In genomic region chr2:119461028-119461427, GRCm38 (mm10) we compare ENCODE assay signal across 17 mouse cellular contexts. TPM values are rescaled to one million over a fixed set of nuclear protein-coding genes. Genes with fewer than 3 reads are reported as not detected.
DNase-seq lines count a peak whose midpoint lies in the region; ATAC-seq and TF ChIP-seq lines count a peak whose summit lies in the region.
"Had no signal": no experiment of that assay in that cellular context is flagged by ENCODE, and none has a peak within 500 bp of the region (broad histone marks: within the 10 kb centered on the region; RNA-seq: fewer than 3 reads in every experiment).

No protein-coding gene starts in this region.

- no peaks in the 10 kb centered on the region; a peak in 1 of 4 replicates for H3K4me1 ChIP-seq in liver, embryonic 14.5 days (replicated peaks; ENCODE audit: control insufficient read depth in 2 of 2, insufficient read depth in 2 of 2, low read length in 1 of 2)
- no peaks in the 10 kb centered on the region for H3K4me1 ChIP-seq in liver, embryonic 11.5 days (replicated peaks; ENCODE audit: control insufficient read depth, insufficient read depth, low read length)
- H3K4me1 ChIP-seq in CH12.LX (ENCODE audit: control insufficient read depth in 1 of 2, insufficient read depth in 2 of 2): peaks cover 0 to 8% of the 10 kb centered on the region in 2 experiments; a peak in 1 of 4 replicates
- no peaks in the 10 kb centered on the region for H3K4me1 ChIP-seq in MEL (ENCODE audit: control insufficient read depth in 1 of 2, insufficient read depth in 2 of 2, low read length in 2 of 2)
- H3K4me1 ChIP-seq in neural tube, embryonic 15.5 days: no peaks in the 10 kb centered on the region
- H3K4me1 ChIP-seq: embryonic facial prominence, embryonic 10.5 days; heart, embryonic 10.5 days; limb, embryonic 15.5 days; midbrain, embryonic 10.5 days had no signal

- no peak for TF ChIP-seq POLR2A in CH12.LX (IDR thresholded peaks at IDR 0.05; ENCODE audit: low read depth, low read length)
- no peak for TF ChIP-seq POLR2A in MEL (IDR thresholded peaks at IDR 0.05; ENCODE audit: control insufficient read depth in 1 of 2, insufficient read depth in 1 of 2, low read depth in 1 of 2, low read length in 2 of 2, poor library complexity in 1 of 2)

- no peak overlapping the region for H3K9ac ChIP-seq in liver, embryonic 14.5 days (replicated peaks)
- H3K9ac ChIP-seq in liver, embryonic 11.5 days (ENCODE audit: low read depth, low read length): no peak overlapping the region
- H3K9ac ChIP-seq in CH12.LX (ENCODE audit: insufficient read depth, low read depth) (no peak overlapping the region), MEL (ENCODE audit: control insufficient read depth, low read depth, low read length, poor library complexity, severe bottlenecking) (no peak overlapping the region)
- H3K9ac ChIP-seq in neural tube, embryonic 15.5 days (replicated peaks): no peak overlapping the region
- H3K9ac ChIP-seq: limb, embryonic 15.5 days had no signal

- 85% methylated on average over 3 of the region's 3 CpGs for WGBS in liver, embryonic 14.5 days (ENCODE audit: insufficient replicate concordance)
- WGBS in liver, embryonic 11.5 days: 93% methylated on average over 3 of the region's 3 CpGs
- 99% methylated on average over 3 of the region's 3 CpGs for whole genome bisulfite sequencing in neural tube, embryonic 15.5 days

- H3K27me3 ChIP-seq in liver, embryonic 14.5 days (ENCODE audit: control insufficient read depth, insufficient read depth, low read length): no peaks in the 10 kb centered on the region
- no peaks in the 10 kb centered on the region for H3K27me3 ChIP-seq in liver, embryonic 11.5 days (replicated peaks; ENCODE audit: control insufficient read depth, insufficient read depth, low read length)
- H3K27me3 ChIP-seq in CH12.LX (replicated peaks) (no peaks in the 10 kb centered on the region), MEL (ENCODE audit: control insufficient read depth in 1 of 2, insufficient read depth in 2 of 2, low read length in 2 of 2) (no peaks in the 10 kb centered on the region)
- H3K27me3 ChIP-seq in neural tube, embryonic 15.5 days (replicated peaks): no peaks in the 10 kb centered on the region
- H3K27me3 ChIP-seq: limb, embryonic 15.5 days had no signal

- DNase-seq in liver, embryonic 14.5 days (ENCODE audit: low read depth in 3 of 3, low spot score in 3 of 3): no peak
- no peak for DNase-seq in liver, embryonic 11.5 days (ENCODE audit: low spot score)
- no peak for DNase-seq in CH12.LX (ENCODE audit: extremely low read depth)
- DNase-seq in MEL (ENCODE audit: low read depth, low spot score): peak; percentile 30
- no peak for DNase-seq in yolk sac, embryonic 10.5 days (ENCODE audit: low spot score)
- DNase-seq: cerebellum, postnatal 36 days; gastrocnemius, postnatal 14 days; heart, postnatal 14 days; right cerebral cortex, postnatal 14 days had no signal

- in situ Hi-C loops in CH12.LX (cut with MboI; ENCODE audit: low pct_ligation_motif_present, low pct_unique_long_range_greater_than_20kb, low sequenced_read_pairs): no loop called here

- no peak for TF ChIP-seq RAD21 in CH12.LX (IDR thresholded peaks at IDR 0.05; ENCODE audit: low read depth, low read length)
- TF ChIP-seq RAD21 in MEL (IDR thresholded peaks at IDR 0.05; ENCODE audit: low read depth, low read length): no peak

- no peaks in the 10 kb centered on the region for H3K9me3 ChIP-seq in liver, embryonic 14.5 days (ENCODE audit: control insufficient read depth, low read length)
- H3K9me3 ChIP-seq in liver, embryonic 11.5 days (ENCODE audit: control insufficient read depth, low read length): no peaks in the 10 kb centered on the region
- H3K9me3 ChIP-seq in CH12.LX (replicated peaks; ENCODE audit: low read length) (no peaks in the 10 kb centered on the region), MEL (replicated peaks; ENCODE audit: insufficient read depth, low read length) (no peaks in the 10 kb centered on the region)
- no peaks in the 10 kb centered on the region for H3K9me3 ChIP-seq in neural tube, embryonic 15.5 days (replicated peaks)
- H3K9me3 ChIP-seq: embryonic facial prominence, embryonic 10.5 days; heart, embryonic 10.5 days; limb, embryonic 15.5 days; midbrain, embryonic 10.5 days had no signal

- H3K36me3 ChIP-seq in liver, embryonic 14.5 days (replicated peaks; ENCODE audit: control insufficient read depth, insufficient read depth, low read depth): peaks cover 4% of the 10 kb centered on the region
- H3K36me3 ChIP-seq in liver, embryonic 11.5 days (ENCODE audit: control insufficient read depth, insufficient read depth, low read length): peaks cover 6% of the 10 kb centered on the region
- H3K36me3 ChIP-seq in CH12.LX (replicated peaks in 1 of 2; ENCODE audit: control insufficient read depth in 1 of 2, insufficient read depth in 1 of 2, low read length in 1 of 2) (peaks cover 15 to 54% of the 10 kb centered on the region in 2 experiments), MEL (ENCODE audit: control insufficient read depth in 1 of 2, insufficient read depth in 2 of 2, low read length in 2 of 2) (peaks cover 0 to 12% of the 10 kb centered on the region in 2 experiments; a peak in 2 of 4 replicates)
- peaks cover 9% of the 10 kb centered on the region for H3K36me3 ChIP-seq in neural tube, embryonic 15.5 days

- dilution Hi-C loops in CH12.LX (cut with MboI; ENCODE audit: extremely low pct_ligation_motif_present, extremely low pct_unique_long_range_greater_than_20kb, low sequenced_read_pairs): no loop called here

- H3K4me2 ChIP-seq in liver, embryonic 14.5 days (ENCODE audit: low read depth): no peak overlapping the region
- no peak overlapping the region for H3K4me2 ChIP-seq in liver, embryonic 11.5 days
- no peak overlapping the region for H3K4me2 ChIP-seq in CH12.LX (ENCODE audit: insufficient read depth, low read depth, poor library complexity, severe bottlenecking)
- no peak overlapping the region for H3K4me2 ChIP-seq in neural tube, embryonic 15.5 days
- H3K4me2 ChIP-seq: limb, embryonic 15.5 days had no signal

- H3K4me3 ChIP-seq in liver, embryonic 14.5 days (ENCODE audit: insufficient read depth in 1 of 2, low read depth in 2 of 2, low read length in 2 of 2): no peak overlapping the region
- no peak overlapping the region for H3K4me3 ChIP-seq in liver, embryonic 11.5 days (ENCODE audit: low read depth, low read length)
- H3K4me3 ChIP-seq in CH12.LX (replicated peaks in 1 of 3; ENCODE audit: low read depth in 2 of 3, low read length in 2 of 3, poor library complexity in 1 of 3) (no peak overlapping the region), MEL (ENCODE audit: control insufficient read depth in 1 of 2, insufficient read depth in 1 of 2, low read depth in 2 of 2, low read length in 2 of 2) (no peak overlapping the region)
- no peak overlapping the region for H3K4me3 ChIP-seq in neural tube, embryonic 15.5 days (replicated peaks)
- H3K4me3 ChIP-seq: embryonic facial prominence, embryonic 10.5 days; heart, embryonic 10.5 days; limb, embryonic 15.5 days; midbrain, embryonic 10.5 days had no signal

- H3K79me2 ChIP-seq in CH12.LX (replicated peaks; ENCODE audit: control insufficient read depth, extremely low read depth, insufficient read depth, poor library complexity, severe bottlenecking) (peaks cover 26% of the 10 kb centered on the region), MEL (ENCODE audit: control insufficient read depth, insufficient read depth, low read length, poor library complexity) (peaks cover 19% of the 10 kb centered on the region)

- TF ChIP-seq CTCF in liver, embryonic 14.5 days (IDR thresholded peaks at IDR 0.05; ENCODE audit: low read depth): peak; percentile 46
- TF ChIP-seq CTCF in CH12.LX (conservative IDR thresholded peaks at IDR 0.05 in 1 of 2, IDR thresholded peaks at IDR 0.05 in 1 of 2; ENCODE audit: low read depth in 2 of 2, low read length in 2 of 2) (peak; percentile 25 to 42; a peak in 2 of 4 replicates), MEL (IDR thresholded peaks at IDR 0.05 in 2 of 3, conservative IDR thresholded peaks at IDR 0.05 in 1 of 3; ENCODE audit: control insufficient read depth in 1 of 3, insufficient read depth in 1 of 3, low read depth in 2 of 3, low read length in 3 of 3, poor library complexity in 1 of 3, severe bottlenecking in 1 of 3) (peak in 2 of 3 experiments; percentile 46 to 68; a peak in 4 of 6 replicates)

- ATAC-seq in liver, embryonic 14.5 days (ENCODE audit: insufficient read depth): no peak
- no peak for ATAC-seq in liver, embryonic 11.5 days (replicated peaks; ENCODE audit: low FRiP score)
- peak; percentile 52; the same call in 1 of the 2 replicates for ATAC-seq in megakaryocyte-erythroid progenitor cell, adult 5-6 weeks (replicated peaks; ENCODE audit: low FRiP score, low TSS enrichment, poor library complexity, severe bottlenecking)
- no peak for ATAC-seq in neural tube, embryonic 15.5 days (ENCODE audit: low FRiP score)
- ATAC-seq: activated CD4-positive, CD25-positive, alpha-beta regulatory T cell, adult 4 months; hindbrain, embryonic 16.5 days had no signal

- no peak for TF ChIP-seq EP300 in liver, embryonic 14.5 days (IDR thresholded peaks at IDR 0.05; ENCODE audit: low read depth)
- TF ChIP-seq EP300 in CH12.LX (IDR thresholded peaks at IDR 0.05; ENCODE audit: low read length): no peak
- TF ChIP-seq EP300 in MEL (IDR thresholded peaks at IDR 0.05; ENCODE audit: low read depth in 1 of 2, low read length in 2 of 2): no peak

- H3K27ac ChIP-seq in liver, embryonic 14.5 days: no peak overlapping the region
- no peak overlapping the region for H3K27ac ChIP-seq in liver, embryonic 11.5 days (ENCODE audit: low read depth, low read length)
- H3K27ac ChIP-seq in CH12.LX (ENCODE audit: insufficient read depth, low read depth) (no peak overlapping the region), MEL (ENCODE audit: control insufficient read depth, low read depth, low read length) (no peak overlapping the region)
- no peak overlapping the region for H3K27ac ChIP-seq in neural tube, embryonic 15.5 days (replicated peaks)
- H3K27ac ChIP-seq: embryonic facial prominence, embryonic 10.5 days; heart, embryonic 10.5 days; limb, embryonic 15.5 days; midbrain, embryonic 10.5 days had no signal

TF ChIP-seq in CH12.LX, 34 proteins besides CTCF, POLR2A, EP300 and RAD21 (continues in another document):
- no peak for TF ChIP-seq MAX (IDR thresholded peaks at IDR 0.05; ENCODE audit: low read length)

RNA-seq across cellular contexts. Expression of gene Ino80, which starts 16.5 kb away (rescaled TPM):
- 3.3 and 4.4 TPM in 2 replicates for polyA plus RNA-seq in liver, embryonic 14.5 days (2012; rRNA removed)
- polyA plus RNA-seq in liver, embryonic 14.5 days (2014; fragmentation: Nextera tagmentation; extraction: Ambion mirVana): 1.8 and 2.0 TPM in 2 replicates
- polyA plus RNA-seq in liver, embryonic 11.5 days (2014; fragmentation: Nextera tagmentation; extraction: Ambion mirVana): 4.2 and 4.9 TPM in 2 replicates
- total RNA-seq in CH12.LX (2012; rRNA removed) (11.4 and 13.5 TPM in 2 replicates), CH12.LX (2014; rRNA removed) (10.6 and 10.9 TPM in 2 replicates), MEL (2012; rRNA removed) (13.9 and 16.3 TPM in 2 replicates)
- polyA plus RNA-seq in CH12.LX (2012; ENCODE audit: insufficient read length, low read depth) (17.8 TPM in 2 replicates), MEL (2012; ENCODE audit: insufficient read depth in 1 of 2, insufficient read length in 2 of 2, low read depth in 1 of 2, low replicate concordance in 2 of 2, missing spikeins in 1 of 2) (10 to 100 TPM; 23.1 to 37.9 TPM)
- 32.2 and 37.9 TPM in 2 replicates for total RNA-seq in megakaryocyte-erythroid progenitor cell, adult 5-6 weeks (2014; fragmentation: Nextera tagmentation)
- total RNA-seq in megakaryocyte-erythroid progenitor cell, adult 5-6 weeks (2017): 21.8 and 22.4 TPM in 2 replicates
- polyA plus RNA-seq in neural tube, embryonic 15.5 days (2015; fragmentation: Nextera tagmentation; extraction: Ambion mirVana): 3.1 and 3.5 TPM in 2 replicates
